Mouse (Mus musculus): ENCODE measurements at regions not wholly inside any gene's neighbourhood (a gene's known extent, or its start where the extent isn't known, plus 50 kb on each side); places are given as distances from the start of the nearest gene placed in this dataset.

GRCm38 (mm10) chr13:53596871-53597800 lies 124.3 kb upstream of the Msx2 start:
- TF ChIP-seq POLR2A (IDR thresholded peaks at IDR 0.05; ENCODE audit: insufficient read length, low read depth) (no peak), CEBPB (IDR thresholded peaks at IDR 0.05; ENCODE audit: insufficient read depth, poor library complexity, severe bottlenecking) (no peak), REST (IDR thresholded peaks at IDR 0.05; ENCODE audit: insufficient read depth, insufficient read length) (no peak)
- no peak overlapping the region for H3ac ChIP-seq (ENCODE audit: control insufficient read depth, insufficient read length)
- H3K4me2 ChIP-seq (ENCODE audit: low read depth) = no peak overlapping the region
- H3K79me2 ChIP-seq (ENCODE audit: control insufficient read depth, insufficient read depth) = no peaks in the 10 kb centered on the region
- H3K36me3 ChIP-seq (ENCODE audit: control insufficient read depth, insufficient read depth) = no peaks in the 10 kb centered on the region
- H3K4me3 ChIP-seq = no peak overlapping the region
- no peaks in the 10 kb centered on the region for H3K27me3 ChIP-seq (ENCODE audit: control insufficient read depth, insufficient read depth, insufficient read length)

- no peaks in the 10 kb centered on the region for H3K27me3 ChIP-seq (ENCODE audit: control insufficient read depth, insufficient read depth, insufficient read length)
- H3K79me2 ChIP-seq (ENCODE audit: control insufficient read depth, insufficient read depth) = no peaks in the 10 kb centered on the region
- no peak overlapping the region for H3K4me2 ChIP-seq (ENCODE audit: low read depth)
- TF ChIP-seq TCF12 (IDR thresholded peaks at IDR 0.05; ENCODE audit: insufficient read depth, poor library complexity, severe bottlenecking) (no peak), USF1 (IDR thresholded peaks at IDR 0.05; ENCODE audit: low read depth) (no peak), E2F4 (IDR thresholded peaks at IDR 0.05; ENCODE audit: insufficient read depth) (no peak), MYOD1 (IDR thresholded peaks at IDR 0.05; ENCODE audit: control insufficient read depth in 1 of 3, insufficient read length in 2 of 3, low read depth in 2 of 3) (no peak), POLR2AphosphoS2 (IDR thresholded peaks at IDR 0.05; ENCODE audit: insufficient read length, low read depth) (no peak), SRF (IDR thresholded peaks at IDR 0.05; ENCODE audit: control insufficient read depth, insufficient read length, low read depth) (no peak), CEBPB (IDR thresholded peaks at IDR 0.05; ENCODE audit: insufficient read depth, poor library complexity, severe bottlenecking) (no peak), TCF3 (IDR thresholded peaks at IDR 0.05; ENCODE audit: insufficient read length, low read depth) (no peak), POLR2A (IDR thresholded peaks at IDR 0.05; ENCODE audit: insufficient read length, low read depth) (no peak), REST (IDR thresholded peaks at IDR 0.05; ENCODE audit: insufficient read depth, insufficient read length) (no peak), MYOG (IDR thresholded peaks at IDR 0.05; ENCODE audit: control insufficient read depth in 1 of 3, insufficient read depth in 1 of 3, insufficient read length in 2 of 3, low read depth in 2 of 3) (no peak), MAX (IDR thresholded peaks at IDR 0.05; ENCODE audit: low read depth) (no peak)
- no peak overlapping the region for H3K4me3 ChIP-seq
- H3ac ChIP-seq (ENCODE audit: control insufficient read depth, insufficient read length) = no peak overlapping the region
- no peaks in the 10 kb centered on the region for H3K36me3 ChIP-seq (ENCODE audit: control insufficient read depth, insufficient read depth)
Observed at GRCm38 (mm10) chr13:53592755-53593154, 119.9 kb upstream of the Msx2 start.

- Histone ChIP-seq H3ac (ENCODE audit: control insufficient read depth, insufficient read length) (no peak overlapping the region), H3K36me3 (ENCODE audit: control insufficient read depth, insufficient read depth) (no peaks in the 10 kb centered on the region), H3K27me3 (ENCODE audit: control insufficient read depth, insufficient read depth, insufficient read length) (no peaks in the 10 kb centered on the region), H3K79me2 (ENCODE audit: control insufficient read depth, insufficient read depth) (no peaks in the 10 kb centered on the region), H3K4me3 (no peak overlapping the region), H3K4me2 (ENCODE audit: low read depth) (no peak overlapping the region)
- TF ChIP-seq MAX (IDR thresholded peaks at IDR 0.05; ENCODE audit: low read depth) (no peak), E2F4 (IDR thresholded peaks at IDR 0.05; ENCODE audit: insufficient read depth) (no peak), CEBPB (IDR thresholded peaks at IDR 0.05; ENCODE audit: insufficient read depth, poor library complexity, severe bottlenecking) (no peak), TCF3 (IDR thresholded peaks at IDR 0.05; ENCODE audit: insufficient read length, low read depth) (no peak), MYOD1 (IDR thresholded peaks at IDR 0.05; ENCODE audit: control insufficient read depth in 1 of 3, insufficient read length in 2 of 3, low read depth in 2 of 3) (no peak), POLR2AphosphoS2 (IDR thresholded peaks at IDR 0.05; ENCODE audit: insufficient read length, low read depth) (no peak), REST (IDR thresholded peaks at IDR 0.05; ENCODE audit: insufficient read depth, insufficient read length) (no peak), USF1 (IDR thresholded peaks at IDR 0.05; ENCODE audit: low read depth) (no peak), MYOG (IDR thresholded peaks at IDR 0.05; ENCODE audit: control insufficient read depth in 1 of 3, insufficient read depth in 1 of 3, insufficient read length in 2 of 3, low read depth in 2 of 3) (no peak), POLR2A (IDR thresholded peaks at IDR 0.05; ENCODE audit: insufficient read length, low read depth) (no peak), TCF12 (IDR thresholded peaks at IDR 0.05; ENCODE audit: insufficient read depth, poor library complexity, severe bottlenecking) (no peak), SRF (IDR thresholded peaks at IDR 0.05; ENCODE audit: control insufficient read depth, insufficient read length, low read depth) (no peak)
Observed at GRCm38 (mm10) chr13:53586771-53587170, 113.9 kb upstream of the Msx2 start.

GRCm38 (mm10) chr13:53584504-53585130 lies 111.7 kb upstream of the Msx2 start:
- no peaks in the 10 kb centered on the region for H3K27me3 ChIP-seq (ENCODE audit: control insufficient read depth, insufficient read depth, insufficient read length)
- H3K4me3 ChIP-seq = no peak overlapping the region
- no peak for TF ChIP-seq TCF12 (IDR thresholded peaks at IDR 0.05; ENCODE audit: insufficient read depth, poor library complexity, severe bottlenecking)
- no peak for TF ChIP-seq MYOD1 (IDR thresholded peaks at IDR 0.05; ENCODE audit: control insufficient read depth in 1 of 3, insufficient read length in 2 of 3, low read depth in 2 of 3)
- no peak overlapping the region for H3ac ChIP-seq (ENCODE audit: control insufficient read depth, insufficient read length)
- H3K79me2 ChIP-seq (ENCODE audit: control insufficient read depth, insufficient read depth) = no peaks in the 10 kb centered on the region
- H3K4me2 ChIP-seq (ENCODE audit: low read depth) = no peak overlapping the region
- H3K36me3 ChIP-seq (ENCODE audit: control insufficient read depth, insufficient read depth) = no peaks in the 10 kb centered on the region

All from myocyte (in vitro differentiated cells).